Mouse (Mus musculus) erythroid progenitor cell, adult 5-6 weeks (primary cell): Measurements from ENCODE around the gene Marcksl1. TPM values are rescaled to one million over a fixed set of nuclear protein-coding genes. Genes with fewer than 3 reads are reported as not detected.

Experiments
- ATAC-seq: replicated peaks from 2 replicates; pipeline ENCODE4 v1.8.0; 2016; ENCODE audit warnings: moderate number of reproducible peaks, mild to moderate bottlenecking, moderate TSS enrichment, inconsistent platforms; ENCODE audit not compliant: poor library complexity, low FRiP score, severe bottlenecking
- total RNA-seq, 2 experiments: library from RNA; stranded (forward) in 1 of 2; stranded (reverse) in 1 of 2; fragments of 150-400 nt in 1 of 2; fragments of 186-747, 209-891 nt in 1 of 2; gene quantifications; 2 replicates each; pipeline versions ENCODE4 v1.2.3 to v1.2.4; 2015 to 2017; ENCODE audit warnings: low replicate concordance in 2 of 2

Gene Marcksl1
- total RNA-seq, 2 experiments from 2014 or later = 10.6 to 13.8 TPM

DNA sequence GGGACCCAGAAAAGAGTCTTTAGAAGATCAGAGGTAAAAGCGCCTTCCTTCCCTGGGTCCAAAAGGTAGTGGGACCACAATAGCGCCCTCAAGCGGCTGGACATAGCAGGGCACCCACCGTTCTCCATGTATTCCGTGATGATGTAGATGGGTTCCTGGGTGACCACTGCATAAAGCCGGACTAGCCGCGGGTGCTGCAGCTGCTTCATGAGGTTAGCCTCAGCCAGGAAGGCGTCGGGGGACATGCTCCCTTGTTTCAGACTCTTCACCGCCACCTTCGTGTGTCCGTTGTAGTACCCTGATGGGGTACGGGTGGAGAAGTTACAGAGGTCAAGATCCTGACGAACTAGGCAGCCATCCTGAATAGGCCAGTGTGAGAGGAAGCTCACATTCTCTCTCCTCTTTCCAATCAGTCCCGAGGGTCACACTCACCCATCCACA, 42.1 kb downstream of the Marcksl1 start:
- 0 out of 2 replicates have a peak, but pooled peaks have one; percentile 10 for ATAC-seq

DNA sequence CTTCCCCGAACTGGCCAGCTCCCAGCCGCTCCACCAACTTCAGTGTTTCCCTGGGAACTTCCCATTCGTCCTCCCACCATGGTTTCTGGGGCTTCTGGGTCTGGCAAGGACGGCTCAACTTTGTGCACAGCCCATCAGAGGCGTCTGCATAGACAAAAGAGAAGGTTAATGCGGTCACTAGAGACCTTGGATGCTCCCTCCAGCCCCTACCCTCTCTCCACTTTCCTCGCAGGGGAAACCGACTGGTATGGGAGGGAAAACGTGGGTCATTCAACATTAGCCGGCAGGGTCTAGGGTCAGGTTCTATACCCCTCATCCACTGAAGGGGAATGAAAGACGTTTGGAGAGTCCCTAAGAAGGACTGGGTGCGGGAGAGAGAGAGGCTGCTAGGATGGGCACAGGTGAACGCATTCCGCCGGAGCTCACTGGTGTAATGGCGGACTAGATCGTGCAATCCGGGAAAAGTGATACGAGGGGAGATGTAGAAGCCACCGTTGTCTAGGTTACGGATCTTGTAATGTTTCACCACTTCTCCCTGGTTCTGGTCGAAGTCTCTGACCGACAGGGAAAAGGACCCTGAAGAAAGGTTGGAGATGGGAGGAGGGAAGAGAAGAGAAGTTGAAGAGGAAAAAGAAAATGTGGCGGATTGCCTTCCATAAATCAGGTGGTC, 42.6 kb downstream of the Marcksl1 start:
- ATAC-seq = 0 out of 2 replicates have a peak, but pooled peaks have one; percentile 28

DNA sequence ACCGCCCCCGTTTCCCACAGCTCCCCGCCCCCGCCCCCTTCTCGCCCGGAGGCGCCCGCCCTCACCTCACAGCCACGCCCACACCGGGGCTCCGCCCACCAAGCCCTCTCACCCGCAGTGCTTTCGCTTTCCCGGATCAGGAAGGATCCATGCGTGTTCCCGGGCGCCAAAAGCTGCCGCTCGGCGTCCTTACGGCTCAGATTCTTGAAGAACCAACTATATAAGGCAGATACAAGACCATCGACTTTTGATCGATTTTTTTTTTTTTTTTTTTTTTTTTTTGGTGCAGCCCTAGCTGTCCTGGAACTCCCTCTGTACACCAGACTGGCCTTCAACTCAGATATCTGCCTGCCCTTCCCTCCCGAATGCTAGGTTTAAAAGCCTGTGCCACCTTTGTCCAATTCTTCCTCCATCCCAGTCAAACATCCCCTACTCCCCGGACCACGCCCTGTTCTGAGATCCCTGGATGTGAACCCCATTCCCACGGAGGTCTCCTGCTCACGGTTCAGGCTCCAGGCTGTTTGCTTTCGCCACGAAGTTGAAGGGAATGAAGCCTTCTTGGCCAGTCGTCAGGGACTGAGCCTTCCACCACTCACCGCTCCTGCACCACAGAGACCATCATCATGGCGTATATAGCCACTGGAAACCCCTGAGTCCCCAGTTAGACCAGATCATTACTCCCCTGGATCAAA, 43.3 kb downstream of the Marcksl1 start:
- peak; percentile 86 for ATAC-seq

DNA sequence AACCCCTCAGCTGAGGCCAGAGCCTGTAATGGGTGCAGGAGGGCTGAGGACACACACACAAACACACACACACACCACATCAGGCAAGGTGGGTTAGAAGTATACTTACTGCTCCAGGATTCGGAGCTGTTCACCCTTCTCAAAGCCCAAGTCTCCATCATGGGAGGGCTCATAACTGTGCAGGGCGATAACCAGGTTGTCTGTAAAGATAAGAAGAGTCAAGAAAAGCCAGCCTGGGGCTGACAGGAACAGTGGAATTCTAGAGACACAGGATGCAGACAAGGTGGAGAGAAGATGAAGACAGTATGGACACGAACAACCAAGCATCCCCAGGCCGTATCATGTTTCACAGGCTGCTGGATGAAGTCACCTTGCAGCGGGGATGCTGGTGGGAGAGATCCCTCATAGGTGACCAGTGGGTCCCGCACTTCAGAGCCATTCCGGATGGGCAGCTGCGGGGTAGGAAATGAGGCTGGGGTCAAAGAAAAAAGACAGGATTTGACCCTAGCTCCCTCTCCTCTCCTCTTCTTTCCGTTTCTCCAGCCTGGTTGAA, 44.0 kb downstream of the Marcksl1 start:
- ATAC-seq = peak; percentile 79

DNA sequence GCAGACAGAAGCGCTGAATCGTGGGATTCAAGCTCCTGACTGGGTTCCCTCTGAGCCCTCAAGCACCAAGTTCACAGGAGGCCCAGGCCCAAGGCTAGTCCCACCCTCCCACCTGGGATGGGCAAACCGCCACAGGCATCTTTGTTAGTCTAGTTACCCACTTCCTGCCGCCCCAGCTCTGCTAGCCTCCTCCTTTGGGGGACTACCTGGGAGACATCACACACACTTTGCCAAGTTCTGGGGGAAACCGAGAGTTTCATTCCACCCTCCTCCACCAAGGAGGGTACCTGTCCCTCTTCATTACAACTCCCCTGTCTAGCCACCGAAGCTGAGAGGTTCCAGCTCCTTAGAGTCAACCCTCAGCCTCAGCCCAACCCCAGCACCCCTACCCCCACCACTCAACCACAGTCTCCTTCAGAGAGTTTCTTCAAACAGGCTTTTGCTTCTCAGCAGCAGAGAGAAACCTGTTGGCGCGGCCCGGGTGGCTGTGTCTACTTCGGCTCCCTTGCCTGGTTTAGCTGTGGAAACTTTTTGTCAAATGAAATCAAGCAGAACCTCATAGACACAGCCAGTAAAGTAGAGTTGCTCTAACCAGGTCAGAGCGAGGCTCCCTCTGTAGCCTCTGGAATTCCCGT, 45.1 kb downstream of the Marcksl1 start:
- no peak for ATAC-seq

DNA sequence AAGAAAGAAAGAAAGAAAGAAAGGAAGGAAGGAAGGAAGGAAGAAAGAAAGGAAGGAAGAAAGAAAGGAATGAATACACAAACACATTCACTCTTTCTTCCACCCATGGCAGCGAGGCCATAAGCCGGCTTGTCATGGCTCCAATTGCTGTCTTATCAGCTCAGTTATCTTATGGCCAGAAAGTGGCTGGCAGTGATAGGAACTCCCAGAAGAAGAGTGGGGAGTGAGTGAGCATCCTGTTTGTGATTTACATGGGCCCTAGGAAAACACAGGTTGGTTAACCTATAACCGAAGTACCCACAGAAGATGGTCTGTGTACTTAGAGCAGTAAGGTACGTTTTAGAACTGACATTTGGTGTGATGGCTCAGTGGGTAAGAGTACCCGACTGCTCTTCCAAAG, 47.8 kb downstream of the Marcksl1 start:
- ATAC-seq = no peak

DNA sequence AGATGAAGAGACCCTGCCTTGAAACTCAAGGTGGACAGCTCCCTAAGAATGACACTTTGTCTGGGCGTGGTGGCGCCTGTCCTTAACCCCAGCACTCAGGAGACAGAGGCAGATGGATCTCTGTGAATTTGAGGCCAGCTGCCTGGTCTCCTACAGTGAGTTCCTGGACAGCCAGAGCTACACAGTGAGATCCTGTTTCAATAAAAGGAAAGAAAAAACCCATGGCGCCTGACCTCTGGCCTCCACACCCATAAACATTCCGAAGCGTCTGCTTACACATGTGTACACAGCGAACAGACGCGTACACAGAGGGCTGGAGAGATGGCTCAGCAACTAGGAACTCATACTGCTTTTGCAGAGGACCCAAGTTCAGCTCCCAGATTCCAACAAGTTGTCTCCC, 50.3 kb downstream of the Marcksl1 start:
- ATAC-seq = no peak

DNA sequence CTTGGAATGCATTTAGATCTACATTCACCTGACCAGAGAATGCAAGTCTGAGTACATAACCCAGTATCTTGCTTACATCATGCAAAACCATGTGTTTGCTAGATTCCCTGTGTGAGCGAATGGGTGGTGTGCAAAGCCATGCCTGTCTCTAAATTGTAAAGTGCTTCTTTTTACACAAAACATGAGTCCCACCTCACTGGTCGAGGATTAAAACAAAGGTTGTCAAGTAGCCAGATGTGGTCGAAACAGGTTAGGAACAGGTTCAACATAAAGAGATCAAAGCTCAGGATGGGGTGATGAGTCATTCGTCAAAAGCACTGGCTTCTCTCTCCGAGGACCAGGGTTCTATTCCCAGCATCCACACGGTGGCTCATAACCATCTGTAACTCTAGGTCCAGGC, 51.8 kb downstream of the Marcksl1 start:
- ATAC-seq = no peak

Other genes with a start within 250 kb of the Marcksl1 start
- gene Sync, start 226.0 kb upstream of the Marcksl1 start, total RNA-seq (2015; ENCODE audit: low replicate concordance) = not detected in 2 replicates
- not detected in 2 replicates for gene Sync, start 226.0 kb upstream of the Marcksl1 start, total RNA-seq (2017; ENCODE audit: low replicate concordance)
- gene Rbbp4, start 178.2 kb upstream of the Marcksl1 start, total RNA-seq (2015; ENCODE audit: low replicate concordance) = 177 and 270 TPM in 2 replicates
- gene Rbbp4, start 178.2 kb upstream of the Marcksl1 start, total RNA-seq (2017; ENCODE audit: low replicate concordance) = 159 and 296 TPM in 2 replicates
- gene Zbtb8os, start 177.9 kb upstream of the Marcksl1 start, total RNA-seq (2015; ENCODE audit: low replicate concordance) = 11.5 and 16.8 TPM in 2 replicates
- 16.3 and 23.0 TPM in 2 replicates for gene Zbtb8os, start 177.9 kb upstream of the Marcksl1 start, total RNA-seq (2017; ENCODE audit: low replicate concordance)
- 1.7 and 6.1 TPM in 2 replicates for gene Zbtb8a, start 135.5 kb upstream of the Marcksl1 start, total RNA-seq (2015; ENCODE audit: low replicate concordance)
- gene Zbtb8a, start 135.5 kb upstream of the Marcksl1 start, total RNA-seq (2017; ENCODE audit: low replicate concordance) = 0.98 and 4.6 TPM in 2 replicates
- not detected in 2 replicates for gene Zbtb8b, start 72.7 kb upstream of the Marcksl1 start, total RNA-seq (2015; ENCODE audit: low replicate concordance)
- not detected in 2 replicates for gene Zbtb8b, start 72.7 kb upstream of the Marcksl1 start, total RNA-seq (2017; ENCODE audit: low replicate concordance)
- gene Bsdc1, start 52.0 kb upstream of the Marcksl1 start, total RNA-seq (2015; ENCODE audit: low replicate concordance) = 127 and 193 TPM in 2 replicates
- 200 and 208 TPM in 2 replicates for gene Bsdc1, start 52.0 kb upstream of the Marcksl1 start, total RNA-seq (2017; ENCODE audit: low replicate concordance)
- not detected in 2 replicates for gene Tssk3, start 22.6 kb upstream of the Marcksl1 start, total RNA-seq (2015; ENCODE audit: low replicate concordance)
- gene Tssk3, start 22.6 kb upstream of the Marcksl1 start, total RNA-seq (2017; ENCODE audit: low replicate concordance) = not detected in 2 replicates
- gene Fam229a, start 22.4 kb upstream of the Marcksl1 start, total RNA-seq (2015; ENCODE audit: low replicate concordance) = 7.5 TPM in 1 of 2 replicates, not detected in the other
- not detected in 2 replicates for gene Fam229a, start 22.4 kb upstream of the Marcksl1 start, total RNA-seq (2017; ENCODE audit: low replicate concordance)
- gene Hdac1, start 29.1 kb downstream of the Marcksl1 start, total RNA-seq (2015; ENCODE audit: low replicate concordance) = 100 and 125 TPM in 2 replicates
- 102 and 111 TPM in 2 replicates for gene Hdac1, start 29.1 kb downstream of the Marcksl1 start, total RNA-seq (2017; ENCODE audit: low replicate concordance)
- gene Lck, start 60.1 kb downstream of the Marcksl1 start, total RNA-seq (2015; ENCODE audit: low replicate concordance) = 8.0 and 23.1 TPM in 2 replicates
- gene Lck, start 60.1 kb downstream of the Marcksl1 start, total RNA-seq (2017; ENCODE audit: low replicate concordance) = 8.5 and 10.1 TPM in 2 replicates
- not detected in 2 replicates for gene Fam167b, start 65.0 kb downstream of the Marcksl1 start, total RNA-seq (2015; ENCODE audit: low replicate concordance)
- gene Fam167b, start 65.0 kb downstream of the Marcksl1 start, total RNA-seq (2017; ENCODE audit: low replicate concordance) = not detected in 2 replicates
- gene Eif3i, start 87.1 kb downstream of the Marcksl1 start, total RNA-seq (2015; ENCODE audit: low replicate concordance) = 79.6 and 96.9 TPM in 2 replicates
- 59.7 and 69.6 TPM in 2 replicates for gene Eif3i, start 87.1 kb downstream of the Marcksl1 start, total RNA-seq (2017; ENCODE audit: low replicate concordance)
- gene Tmem234, start 87.1 kb downstream of the Marcksl1 start, total RNA-seq (2015; ENCODE audit: low replicate concordance) = 113 and 124 TPM in 2 replicates
- gene Tmem234, start 87.1 kb downstream of the Marcksl1 start, total RNA-seq (2017; ENCODE audit: low replicate concordance) = 96.7 and 118 TPM in 2 replicates
- gene Dcdc2b, start 100.7 kb downstream of the Marcksl1 start, total RNA-seq (2015; ENCODE audit: low replicate concordance) = 2.9 TPM in 1 of 2 replicates, not detected in the other
- gene Dcdc2b, start 100.7 kb downstream of the Marcksl1 start, total RNA-seq (2017; ENCODE audit: low replicate concordance) = 3.7 TPM in 1 of 2 replicates, not detected in the other
- gene Iqcc, start 105.5 kb downstream of the Marcksl1 start, total RNA-seq (2015; ENCODE audit: low replicate concordance) = 4.3 and 14.3 TPM in 2 replicates
- 4.0 and 10.7 TPM in 2 replicates for gene Iqcc, start 105.5 kb downstream of the Marcksl1 start, total RNA-seq (2017; ENCODE audit: low replicate concordance)
- gene Ccdc28b, start 110.4 kb downstream of the Marcksl1 start, total RNA-seq (2015; ENCODE audit: low replicate concordance) = 21.6 and 23.1 TPM in 2 replicates
- gene Ccdc28b, start 110.4 kb downstream of the Marcksl1 start, total RNA-seq (2017; ENCODE audit: low replicate concordance) = 2.7 and 13.2 TPM in 2 replicates
- gene Txlna, start 127.5 kb downstream of the Marcksl1 start, total RNA-seq (2015; ENCODE audit: low replicate concordance) = 8.4 and 9.7 TPM in 2 replicates
- 20.7 and 35.0 TPM in 2 replicates for gene Txlna, start 127.5 kb downstream of the Marcksl1 start, total RNA-seq (2017; ENCODE audit: low replicate concordance)
- 7.5 and 16.2 TPM in 2 replicates for gene Kpna6, start 159.2 kb downstream of the Marcksl1 start, total RNA-seq (2015; ENCODE audit: low replicate concordance)
- 8.7 and 14.6 TPM in 2 replicates for gene Kpna6, start 159.2 kb downstream of the Marcksl1 start, total RNA-seq (2017; ENCODE audit: low replicate concordance)
- gene Tmem39b, start 183.3 kb downstream of the Marcksl1 start, total RNA-seq (2015; ENCODE audit: low replicate concordance) = 2.2 and 5.9 TPM in 2 replicates
- 2.1 TPM in 1 of 2 replicates, not detected in the other for gene Tmem39b, start 183.3 kb downstream of the Marcksl1 start, total RNA-seq (2017; ENCODE audit: low replicate concordance)
- gene Khdrbs1, start 228.7 kb downstream of the Marcksl1 start, total RNA-seq (2015; ENCODE audit: low replicate concordance) = 49.5 and 58.7 TPM in 2 replicates
- 40.4 and 57.1 TPM in 2 replicates for gene Khdrbs1, start 228.7 kb downstream of the Marcksl1 start, total RNA-seq (2017; ENCODE audit: low replicate concordance)